Mouse (Mus musculus) embryo, embryonic 10.5 days (tissue): ENCODE measurements around the gene Fggy.

Experiments used
- DNase-seq: peaks from one replicate; pipeline ENCODE4 v3.0.0-alpha.2; 2015; ENCODE audit warnings: low spot score

Fggy gene

GRCm38 (mm10) chr4:95906141-95906540, 348.8 kb downstream of the Fggy start:
- no peak for DNase-seq

- peak; percentile 64 for DNase-seq
Observed at GRCm38 (mm10) chr4:95909689-95910654, 352.7 kb downstream of the Fggy start.

- DNase-seq = no peak
Observed at GRCm38 (mm10) chr4:95913026-95913425, 355.7 kb downstream of the Fggy start.

- DNase-seq = peak; percentile 47
Observed at GRCm38 (mm10) chr4:95915628-95916579, 358.6 kb downstream of the Fggy start.

GRCm38 (mm10) chr4:95917703-95918102, 360.4 kb downstream of the Fggy start:
- no peak for DNase-seq

- DNase-seq = no peak
Observed at GRCm38 (mm10) chr4:95920448-95920847, 363.1 kb downstream of the Fggy start.

GRCm38 (mm10) chr4:95924210-95925184, 367.2 kb downstream of the Fggy start:
- DNase-seq = peak; percentile 91

- no peak for DNase-seq
Observed at GRCm38 (mm10) chr4:95928846-95929245, 371.5 kb downstream of the Fggy start.

- no peak for DNase-seq
Observed at GRCm38 (mm10) chr4:95929936-95930335, 372.6 kb downstream of the Fggy start.

- no peak for DNase-seq
Observed at GRCm38 (mm10) chr4:95931331-95931730, 374.0 kb downstream of the Fggy start.

GRCm38 (mm10) chr4:95933801-95934356, 376.6 kb downstream of the Fggy start:
- no peak for DNase-seq

GRCm38 (mm10) chr4:95934384-95935035, 377.2 kb downstream of the Fggy start:
- no peak for DNase-seq

GRCm38 (mm10) chr4:95938701-95939100, 381.4 kb downstream of the Fggy start:
- no peak for DNase-seq

- no peak for DNase-seq
Observed at GRCm38 (mm10) chr4:95947896-95948295, 390.6 kb downstream of the Fggy start.

GRCm38 (mm10) chr4:95953328-95953727, 396.0 kb downstream of the Fggy start:
- no peak for DNase-seq

- DNase-seq = peak; percentile 94
Observed at GRCm38 (mm10) chr4:95966928-95967724, 409.8 kb downstream of the Fggy start, which contains the start of gene Hook1. Gene Hook1 (plus strand): TSS chr4:95967240.
